Mouse (Mus musculus): ENCODE data around the gene Yy1. TPM values are rescaled to one million over a fixed set of nuclear protein-coding genes. Genes with fewer than 3 reads are reported as not detected.
A peak's percentile ranks its signal among the peaks of the same experiment; 100 is the strongest.

Gene Yy1
- polyA plus RNA-seq, 1 experiment from 2014 or later, result 13.5 TPM

- Histone ChIP-seq H3K9ac (0 out of 2 replicates have a peak overlapping the region, but pooled peaks have one; percentile 24), H3K27ac (no peak overlapping the region), H3K4me1 (replicated peaks) (peaks cover 12% of the 10 kb centered on the region), H3K9me3 (no peaks in the 10 kb centered on the region), H3K36me3 (peaks cover 22% of the 10 kb centered on the region), H3K4me2 (no peak overlapping the region), H3K4me3 (no peak overlapping the region), H3K27me3 (no peaks in the 10 kb centered on the region)
- WGBS, result 93% methylated on average over 8 of the region's 8 CpGs
- ATAC-seq (ENCODE audit: low FRiP score), result no peak
Observed at GRCm38 (mm10) chr12:108850886-108851285, 58.1 kb downstream of the Yy1 start.

GRCm38 (mm10) chr12:108852822-108853221 lies 60.0 kb downstream of the Yy1 start:
- no peak for ATAC-seq (ENCODE audit: low FRiP score)
- H3K4me1 ChIP-seq (replicated peaks), result peaks cover 12% of the 10 kb centered on the region
- H3K27me3 ChIP-seq, result no peaks in the 10 kb centered on the region
- H3K9ac ChIP-seq, result no peak overlapping the region
- H3K27ac ChIP-seq, result no peak overlapping the region
- no peak overlapping the region for H3K4me3 ChIP-seq
- H3K36me3 ChIP-seq, result peaks cover 24% of the 10 kb centered on the region
- no peak overlapping the region for H3K4me2 ChIP-seq
- H3K9me3 ChIP-seq, result no peaks in the 10 kb centered on the region
- 94% methylated on average over 8 of the region's 8 CpGs for WGBS

GRCm38 (mm10) chr12:108855081-108855480 lies 62.3 kb downstream of the Yy1 start:
- Histone ChIP-seq H3K4me1 (replicated peaks) (peaks cover 10% of the 10 kb centered on the region), H3K9ac (no peak overlapping the region), H3K4me2 (no peak overlapping the region), H3K9me3 (no peaks in the 10 kb centered on the region), H3K36me3 (peaks cover 36% of the 10 kb centered on the region), H3K4me3 (no peak overlapping the region), H3K27ac (no peak overlapping the region), H3K27me3 (no peaks in the 10 kb centered on the region)
- WGBS, result 91% methylated on average over 10 of the region's 10 CpGs
- no peak for ATAC-seq (ENCODE audit: low FRiP score)

- H3K36me3 ChIP-seq, result peaks cover 47% of the 10 kb centered on the region
- H3K4me3 ChIP-seq, result no peak overlapping the region
- no peak overlapping the region for H3K9ac ChIP-seq
- no peaks in the 10 kb centered on the region for H3K9me3 ChIP-seq
- H3K4me1 ChIP-seq (replicated peaks), result no peaks in the 10 kb centered on the region; the same call in 1 of the 2 replicates
- H3K27me3 ChIP-seq, result no peaks in the 10 kb centered on the region
- H3K4me2 ChIP-seq, result no peak overlapping the region
- no peak overlapping the region for H3K27ac ChIP-seq
- no peak for ATAC-seq (ENCODE audit: low FRiP score)
- WGBS, result 83% methylated on average over 8 of the region's 8 CpGs
Observed at GRCm38 (mm10) chr12:108856186-108856585, 63.4 kb downstream of the Yy1 start.

GRCm38 (mm10) chr12:108857109-108857508 lies 64.3 kb downstream of the Yy1 start:
- H3K4me2 ChIP-seq, result no peak overlapping the region
- WGBS, result 86% methylated on average over 7 of the region's 7 CpGs
- H3K4me3 ChIP-seq, result no peak overlapping the region
- no peak for ATAC-seq (ENCODE audit: low FRiP score)
- H3K9me3 ChIP-seq, result no peaks in the 10 kb centered on the region
- no peaks in the 10 kb centered on the region for H3K27me3 ChIP-seq
- no peak overlapping the region for H3K27ac ChIP-seq
- H3K9ac ChIP-seq, result no peak overlapping the region
- H3K36me3 ChIP-seq, result peaks cover 56% of the 10 kb centered on the region
- H3K4me1 ChIP-seq (replicated peaks), result no peaks in the 10 kb centered on the region

GRCm38 (mm10) chr12:108857589-108858184 lies 64.9 kb downstream of the Yy1 start:
- no peaks in the 10 kb centered on the region for H3K9me3 ChIP-seq
- no peak overlapping the region for H3K27ac ChIP-seq
- WGBS, result 83% methylated on average over 7 of the region's 7 CpGs
- H3K9ac ChIP-seq, result no peak overlapping the region
- no peaks in the 10 kb centered on the region for H3K27me3 ChIP-seq
- no peak for ATAC-seq (ENCODE audit: low FRiP score)
- no peak overlapping the region for H3K4me2 ChIP-seq
- no peak overlapping the region for H3K4me3 ChIP-seq
- peaks cover 62% of the 10 kb centered on the region for H3K36me3 ChIP-seq
- H3K4me1 ChIP-seq (replicated peaks), result no peaks in the 10 kb centered on the region

GRCm38 (mm10) chr12:108858486-108858885 lies 65.7 kb downstream of the Yy1 start:
- Histone ChIP-seq H3K9ac (no peak overlapping the region), H3K27me3 (no peaks in the 10 kb centered on the region), H3K27ac (no peak overlapping the region), H3K36me3 (peaks cover 70% of the 10 kb centered on the region), H3K9me3 (no peaks in the 10 kb centered on the region), H3K4me1 (replicated peaks) (no peaks in the 10 kb centered on the region), H3K4me3 (no peak overlapping the region), H3K4me2 (no peak overlapping the region)
- 95% methylated on average over 5 of the region's 5 CpGs for WGBS
- ATAC-seq (ENCODE audit: low FRiP score), result no peak

GRCm38 (mm10) chr12:108865007-108865494 lies 72.3 kb downstream of the Yy1 start:
- Histone ChIP-seq H3K27me3 (no peaks in the 10 kb centered on the region), H3K4me1 (replicated peaks) (no peaks in the 10 kb centered on the region), H3K4me2 (no peak overlapping the region), H3K27ac (no peak overlapping the region), H3K9me3 (no peaks in the 10 kb centered on the region), H3K36me3 (peaks cover 100% of the 10 kb centered on the region), H3K9ac (no peak overlapping the region), H3K4me3 (no peak overlapping the region)
- WGBS, result 92% methylated on average over 6 of the region's 6 CpGs
- ATAC-seq (ENCODE audit: low FRiP score), result no peak

- no peaks in the 10 kb centered on the region for H3K9me3 ChIP-seq
- no peak overlapping the region for H3K4me2 ChIP-seq
- H3K4me3 ChIP-seq, result no peak overlapping the region
- H3K4me1 ChIP-seq (replicated peaks), result no peaks in the 10 kb centered on the region
- H3K27ac ChIP-seq, result no peak overlapping the region
- ATAC-seq (ENCODE audit: low FRiP score), result no peak
- H3K9ac ChIP-seq, result no peak overlapping the region
- WGBS, result 88% methylated on average over 2 of the region's 2 CpGs
- H3K27me3 ChIP-seq, result no peaks in the 10 kb centered on the region
- peaks cover 94% of the 10 kb centered on the region for H3K36me3 ChIP-seq
Observed at GRCm38 (mm10) chr12:108869575-108869974, 76.8 kb downstream of the Yy1 start.

MicroRNA genes within 50 kb of the gene (microRNA counts, 519-probe panel; counts per million panel counts)
- 51.3 counts per million for microRNA mmu-miR-345-3p
- 3,282 counts per million, percentile 40 among the panel's probes with 10 or more counts for microRNA mmu-miR-345-5p

Small RNAs within 50 kb of the gene (microRNA-seq; reads per million reads assigned to microRNA genes)
- 89.6 reads per million, percentile 48 among the genes with 10 or more reads in this experiment for gene Mir345

Other genes with a start within 250 kb of the Yy1 start
- gene Evl, start 238.3 kb upstream of the Yy1 start, polyA plus RNA-seq (2015; fragmentation: Nextera tagmentation; extraction: Ambion mirVana), result 205 and 206 TPM in 2 replicates
- 2.2 and 3.6 TPM in 2 replicates for gene Degs2, start 90.7 kb upstream of the Yy1 start, polyA plus RNA-seq (2015; fragmentation: Nextera tagmentation; extraction: Ambion mirVana)
- 17.8 and 19.2 TPM in 2 replicates for gene Slc25a29, start 42.9 kb downstream of the Yy1 start, polyA plus RNA-seq (2015; fragmentation: Nextera tagmentation; extraction: Ambion mirVana)
- gene Slc25a47, start 43.1 kb downstream of the Yy1 start, polyA plus RNA-seq (2015; fragmentation: Nextera tagmentation; extraction: Ambion mirVana), result 9.8 and 10.8 TPM in 2 replicates
- 6.6 and 8.5 TPM in 2 replicates for gene Wdr25, start 100.7 kb downstream of the Yy1 start, polyA plus RNA-seq (2015; fragmentation: Nextera tagmentation; extraction: Ambion mirVana)
- 102 and 106 TPM in 2 replicates for gene Wars, start 101.2 kb downstream of the Yy1 start, polyA plus RNA-seq (2015; fragmentation: Nextera tagmentation; extraction: Ambion mirVana)

All from hindbrain, embryonic 13.5 days (tissue).